Mouse (Mus musculus): ENCODE data around the gene Paqr4.

Gene Paqr4

GRCm38 (mm10) chr17:23760231-23760630 is 19.6 kb upstream of the Paqr4 start:
- TF ChIP-seq CTCF (conservative IDR thresholded peaks at IDR 0.05; ENCODE audit: low read length) (peak; percentile 32), NANOG (IDR thresholded peaks at IDR 0.05; ENCODE audit: borderline replicate concordance, low read length) (no peak)

DNA sequence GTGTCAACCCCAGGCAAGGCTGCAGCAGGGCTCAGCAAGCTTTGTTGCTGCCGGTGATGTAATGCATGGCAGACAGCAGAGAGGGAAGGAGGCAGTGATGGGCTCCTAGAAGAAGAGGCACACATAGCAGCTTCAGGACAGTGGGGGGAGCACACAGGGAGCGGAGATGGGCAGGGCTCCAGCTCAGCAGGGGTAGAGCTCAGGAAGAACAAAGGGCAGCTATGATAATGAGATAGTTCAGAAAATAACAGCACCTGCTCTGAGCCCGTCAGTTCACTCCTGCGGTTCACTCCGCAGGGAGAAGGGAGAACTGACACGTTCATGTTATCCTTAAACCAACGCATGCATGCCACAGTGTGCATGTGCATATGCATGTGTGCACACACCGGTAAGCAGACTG is 18.1 kb upstream of the Paqr4 start:
- Histone ChIP-seq H3K4me1 (replicated peaks; ENCODE audit: low read depth, low read length) (peaks cover 73% of the 10 kb centered on the region), H3K9me3 (ENCODE audit: low read length) (no peaks in the 10 kb centered on the region), H3K27me3 (ENCODE audit: insufficient read depth, low read length) (no peaks in the 10 kb centered on the region), H3K36me3 (ENCODE audit: insufficient read depth, low read length) (peaks cover 40% of the 10 kb centered on the region), H3K4me3 (replicated peaks; ENCODE audit: low read length) (peak overlapping the region; percentile 17; the same call in 1 of the 2 replicates)
- no peak for TF ChIP-seq NANOG (IDR thresholded peaks at IDR 0.05; ENCODE audit: borderline replicate concordance, low read length)
- no peak for TF ChIP-seq POU5F1 (IDR thresholded peaks at IDR 0.05; ENCODE audit: borderline replicate concordance, low read length)
- TF ChIP-seq CTCF (conservative IDR thresholded peaks at IDR 0.05; ENCODE audit: low read length), result no peak

More at GRCm38 (mm10) chr17:23760231-23760630, 19.6 kb upstream of the Paqr4 start:
- Histone ChIP-seq H3K4me3 (replicated peaks; ENCODE audit: low read length) (no peak overlapping the region), H3K9me3 (ENCODE audit: low read length) (no peaks in the 10 kb centered on the region), H3K4me1 (replicated peaks; ENCODE audit: low read depth, low read length) (peaks cover 75% of the 10 kb centered on the region), H3K27me3 (ENCODE audit: insufficient read depth, low read length) (no peaks in the 10 kb centered on the region), H3K36me3 (ENCODE audit: insufficient read depth, low read length) (peaks cover 35% of the 10 kb centered on the region)

DNA sequence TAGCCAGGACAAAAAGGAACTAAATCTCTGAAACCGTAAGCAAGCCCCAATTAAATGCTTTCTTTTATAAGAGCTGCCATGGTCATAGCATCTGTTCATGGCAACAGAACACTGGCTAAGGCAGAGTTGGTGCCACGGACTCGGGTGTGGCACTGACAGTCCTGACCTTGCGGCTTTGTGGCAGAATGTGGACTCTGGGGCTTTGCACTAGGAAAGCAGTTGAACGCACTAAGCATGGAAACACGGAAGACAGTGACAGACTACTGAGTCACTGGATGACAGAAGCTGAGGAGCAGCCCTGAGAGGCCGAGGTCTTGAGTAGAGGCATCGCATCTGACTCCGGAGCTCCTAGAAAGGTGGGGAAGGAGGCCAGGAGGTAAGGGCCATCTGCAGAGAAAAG is 16.9 kb upstream of the Paqr4 start:
- H3K36me3 ChIP-seq (ENCODE audit: insufficient read depth, low read length), result peaks cover 51% of the 10 kb centered on the region
- H3K9me3 ChIP-seq (ENCODE audit: low read length), result no peaks in the 10 kb centered on the region
- H3K4me3 ChIP-seq (replicated peaks; ENCODE audit: low read length), result no peak overlapping the region; the same call in 1 of the 2 replicates
- H3K4me1 ChIP-seq (replicated peaks; ENCODE audit: low read depth, low read length), result peaks cover 62% of the 10 kb centered on the region
- TF ChIP-seq CTCF (conservative IDR thresholded peaks at IDR 0.05; ENCODE audit: low read length) (no peak), POU5F1 (IDR thresholded peaks at IDR 0.05; ENCODE audit: borderline replicate concordance, low read length) (no peak), NANOG (IDR thresholded peaks at IDR 0.05; ENCODE audit: borderline replicate concordance, low read length) (no peak)
- no peaks in the 10 kb centered on the region for H3K27me3 ChIP-seq (ENCODE audit: insufficient read depth, low read length)

GRCm38 (mm10) chr17:23755689-23756088 is 15.0 kb upstream of the Paqr4 start:
- Histone ChIP-seq H3K9me3 (ENCODE audit: low read length) (no peaks in the 10 kb centered on the region), H3K27me3 (ENCODE audit: insufficient read depth, low read length) (no peaks in the 10 kb centered on the region), H3K4me1 (replicated peaks; ENCODE audit: low read depth, low read length) (peaks cover 48% of the 10 kb centered on the region), H3K4me3 (replicated peaks; ENCODE audit: low read length) (peak overlapping the region; percentile 70), H3K36me3 (ENCODE audit: insufficient read depth, low read length) (peaks cover 47% of the 10 kb centered on the region)
- TF ChIP-seq NANOG (IDR thresholded peaks at IDR 0.05; ENCODE audit: borderline replicate concordance, low read length) (no peak), POU5F1 (IDR thresholded peaks at IDR 0.05; ENCODE audit: borderline replicate concordance, low read length) (no peak), CTCF (conservative IDR thresholded peaks at IDR 0.05; ENCODE audit: low read length) (no peak)

DNA sequence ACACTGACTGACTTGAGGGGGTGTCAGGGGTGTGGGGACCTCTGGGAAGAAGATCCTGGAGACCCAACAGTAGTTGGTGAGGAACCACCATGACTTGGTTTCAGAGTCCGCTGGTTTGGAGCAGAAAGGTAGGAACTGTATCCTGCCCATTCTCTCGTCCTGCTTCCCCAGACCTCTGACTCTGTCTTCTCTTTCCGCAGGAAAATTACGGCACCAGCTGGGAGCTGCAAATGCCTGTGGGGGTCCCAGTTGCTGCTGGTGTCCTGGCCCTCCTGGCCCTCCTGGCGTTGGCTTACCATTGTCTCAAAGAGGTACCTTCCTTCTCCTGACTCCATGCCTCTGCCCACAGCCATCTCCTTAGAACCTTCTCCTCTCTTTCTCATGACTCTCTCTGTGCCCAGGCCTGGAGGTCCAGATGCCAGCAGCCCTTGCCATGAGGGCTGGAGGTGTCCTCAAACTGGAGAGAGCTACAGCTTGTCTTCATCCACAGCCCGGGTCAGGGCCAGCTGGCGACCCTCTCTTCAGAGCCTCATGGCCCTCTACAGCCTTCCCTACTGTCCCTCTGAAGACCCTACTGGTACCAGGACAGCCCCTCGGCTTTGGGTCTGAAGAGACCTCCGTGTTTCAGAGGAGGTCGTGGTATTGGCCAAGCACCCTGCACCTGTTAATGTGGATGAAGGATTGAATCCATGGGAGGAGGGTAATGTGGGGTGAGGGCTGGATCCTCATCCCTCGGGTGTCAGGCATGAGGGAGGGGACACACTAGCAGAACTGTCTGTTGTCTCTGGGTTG is 8.9 kb upstream of the Paqr4 start:
- Histone ChIP-seq H3K36me3 (ENCODE audit: insufficient read depth, low read length) (peaks cover 20% of the 10 kb centered on the region), H3K4me1 (replicated peaks; ENCODE audit: low read depth, low read length) (peaks cover 37% of the 10 kb centered on the region), H3K27me3 (ENCODE audit: insufficient read depth, low read length) (peaks cover 36% of the 10 kb centered on the region), H3K4me3 (replicated peaks; ENCODE audit: low read length) (no peak overlapping the region), H3K9me3 (ENCODE audit: low read length) (no peaks in the 10 kb centered on the region)
- no peak for TF ChIP-seq CTCF (conservative IDR thresholded peaks at IDR 0.05; ENCODE audit: low read length)
- no peak for TF ChIP-seq NANOG (IDR thresholded peaks at IDR 0.05; ENCODE audit: borderline replicate concordance, low read length)

DNA sequence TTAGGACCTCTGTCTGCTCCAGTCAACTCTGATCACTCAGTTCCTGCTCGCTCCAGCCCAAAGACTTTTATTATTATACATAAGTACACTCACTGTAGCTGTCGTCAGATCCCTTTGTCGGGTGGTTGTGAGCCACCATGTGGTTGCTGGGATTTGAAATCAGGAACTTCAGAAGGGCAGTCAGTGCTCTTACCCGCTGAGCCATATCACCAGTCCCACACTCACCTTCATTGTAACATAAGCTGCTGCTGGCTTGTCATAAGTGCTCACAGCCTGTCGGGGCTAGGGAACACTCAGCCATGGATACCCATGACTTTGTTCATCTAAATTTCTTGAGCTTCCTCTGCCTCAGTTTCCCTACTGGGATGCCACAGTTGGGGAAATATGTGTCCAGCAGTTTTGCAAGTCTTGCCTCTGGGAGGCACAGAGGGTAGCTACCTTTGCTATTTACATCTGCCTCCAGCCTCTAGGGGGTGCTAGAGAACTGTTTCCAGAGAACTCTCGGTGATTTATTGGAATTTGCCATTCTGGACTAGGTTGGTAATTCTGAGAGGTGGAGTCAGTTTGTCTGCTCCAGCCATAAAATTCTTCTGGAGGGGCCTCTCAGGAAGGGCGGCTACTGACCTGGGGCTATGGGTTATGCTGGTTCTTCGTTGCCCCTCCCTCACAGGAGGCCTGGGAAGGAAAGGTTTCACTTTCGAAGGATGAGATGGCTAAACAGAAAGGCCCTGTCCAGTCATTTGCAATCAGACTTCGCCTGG is 8.1 kb upstream of the Paqr4 start:
- no peak overlapping the region for H3K4me3 ChIP-seq (replicated peaks; ENCODE audit: low read length)
- TF ChIP-seq NANOG (IDR thresholded peaks at IDR 0.05; ENCODE audit: borderline replicate concordance, low read length) (no peak), POU5F1 (IDR thresholded peaks at IDR 0.05; ENCODE audit: borderline replicate concordance, low read length) (no peak), CTCF (conservative IDR thresholded peaks at IDR 0.05; ENCODE audit: low read length) (peak; percentile 63)
- no peaks in the 10 kb centered on the region for H3K9me3 ChIP-seq (ENCODE audit: low read length)
- peaks cover 13% of the 10 kb centered on the region for H3K36me3 ChIP-seq (ENCODE audit: insufficient read depth, low read length)
- H3K27me3 ChIP-seq (ENCODE audit: insufficient read depth, low read length), result peaks cover 43% of the 10 kb centered on the region
- H3K4me1 ChIP-seq (replicated peaks; ENCODE audit: low read depth, low read length), result peaks cover 43% of the 10 kb centered on the region

GRCm38 (mm10) chr17:23748026-23748425 is 7.4 kb upstream of the Paqr4 start:
- Histone ChIP-seq H3K9me3 (ENCODE audit: low read length) (no peaks in the 10 kb centered on the region), H3K36me3 (ENCODE audit: insufficient read depth, low read length) (peaks cover 6% of the 10 kb centered on the region), H3K4me3 (replicated peaks; ENCODE audit: low read length) (no peak overlapping the region), H3K27me3 (ENCODE audit: insufficient read depth, low read length) (peaks cover 51% of the 10 kb centered on the region), H3K4me1 (replicated peaks; ENCODE audit: low read depth, low read length) (peaks cover 48% of the 10 kb centered on the region)
- no peak for TF ChIP-seq NANOG (IDR thresholded peaks at IDR 0.05; ENCODE audit: borderline replicate concordance, low read length)
- TF ChIP-seq CTCF (conservative IDR thresholded peaks at IDR 0.05; ENCODE audit: low read length), result no peak
- TF ChIP-seq POU5F1 (IDR thresholded peaks at IDR 0.05; ENCODE audit: borderline replicate concordance, low read length), result no peak

GRCm38 (mm10) chr17:23747471-23747870 is 6.8 kb upstream of the Paqr4 start:
- no peak for TF ChIP-seq NANOG (IDR thresholded peaks at IDR 0.05; ENCODE audit: borderline replicate concordance, low read length)
- TF ChIP-seq CTCF (conservative IDR thresholded peaks at IDR 0.05; ENCODE audit: low read length), result no peak
- no peak for TF ChIP-seq POU5F1 (IDR thresholded peaks at IDR 0.05; ENCODE audit: borderline replicate concordance, low read length)
- Histone ChIP-seq H3K4me3 (replicated peaks; ENCODE audit: low read length) (no peak overlapping the region), H3K4me1 (replicated peaks; ENCODE audit: low read depth, low read length) (peaks cover 53% of the 10 kb centered on the region), H3K36me3 (ENCODE audit: insufficient read depth, low read length) (peaks cover under 1% of the 10 kb centered on the region; the same call in 1 of the 2 replicates), H3K27me3 (ENCODE audit: insufficient read depth, low read length) (peaks cover 57% of the 10 kb centered on the region), H3K9me3 (ENCODE audit: low read length) (no peaks in the 10 kb centered on the region)

Measured in E14TG2a.4 (cell line).